Mouse (Mus musculus) intestine, embryonic 15.5 days (tissue): ENCODE data around the gene Atp8b2. TPM values are rescaled to one million over a fixed set of nuclear protein-coding genes. Genes with fewer than 3 reads are reported as not detected.

Experiments used
- ATAC-seq: fragments of 200-750 bp; cut with Nextera tagmentation; 2 replicates; pipeline ENCODE4 v1.8.0; 2017; ENCODE audit warnings: moderate TSS enrichment, moderate library complexity
- H3K27ac ChIP-seq: fragments of 300-500 bp; sonication (generic); 2 replicates; pipeline ENCODE4 v1.5.1; 2015; ENCODE audit warnings: mild to moderate bottlenecking, inconsistent platforms
- H3K27me3 ChIP-seq: fragments of 300-500 bp; sonication (generic); replicated peaks from 2 replicates; pipeline ENCODE4 v1.6.1; 2015; ENCODE audit warnings: inconsistent platforms
- H3K36me3 ChIP-seq: fragments of 300-500 bp; sonication (generic); 2 replicates; pipeline ENCODE4 v1.6.1; 2015; ENCODE audit warnings: inconsistent platforms
- H3K4me1 ChIP-seq: fragments of 300-500 bp; sonication (generic); replicated peaks from 2 replicates; pipeline ENCODE4 v1.6.1; 2015; ENCODE audit warnings: inconsistent platforms
- H3K4me2 ChIP-seq: fragments of 300-500 bp; sonication (generic); replicated peaks from 2 replicates; pipeline ENCODE4 v1.6.1; 2015; ENCODE audit warnings: mild to moderate bottlenecking, inconsistent platforms
- H3K4me3 ChIP-seq: fragments of 300-500 bp; sonication (generic); replicated peaks from 2 replicates; pipeline ENCODE4 v1.5.1; 2015; ENCODE audit warnings: inconsistent platforms
- H3K9ac ChIP-seq: fragments of 300-500 bp; sonication (generic); 2 replicates; pipeline ENCODE4 v1.6.1; 2015; ENCODE audit warnings: inconsistent platforms
- H3K9me3 ChIP-seq: fragments of 300-500 bp; sonication (generic); 2 replicates; pipeline ENCODE4 v1.6.1; 2016; ENCODE audit warnings: inconsistent platforms
- WGBS: fragments of 180-500 bp; shearing (Covaris S2); methylation state at CpG from one replicate; pipeline ENCODE4 v1.1.7; 2015; 5-methylcytosine and 5-hydroxymethylcytosine counted together
- polyA plus RNA-seq: library from polyadenylated mRNA; unstranded; fragments of >200 nt; fragmentation: Nextera tagmentation; extraction: Ambion mirVana; gene quantifications from 2 replicates; pipeline ENCODE4 v1.2.1, GENCODE M21; 2015

The Atp8b2 gene
- polyA plus RNA-seq, 1 experiment from 2014 or later = 10.5 TPM

DNA sequence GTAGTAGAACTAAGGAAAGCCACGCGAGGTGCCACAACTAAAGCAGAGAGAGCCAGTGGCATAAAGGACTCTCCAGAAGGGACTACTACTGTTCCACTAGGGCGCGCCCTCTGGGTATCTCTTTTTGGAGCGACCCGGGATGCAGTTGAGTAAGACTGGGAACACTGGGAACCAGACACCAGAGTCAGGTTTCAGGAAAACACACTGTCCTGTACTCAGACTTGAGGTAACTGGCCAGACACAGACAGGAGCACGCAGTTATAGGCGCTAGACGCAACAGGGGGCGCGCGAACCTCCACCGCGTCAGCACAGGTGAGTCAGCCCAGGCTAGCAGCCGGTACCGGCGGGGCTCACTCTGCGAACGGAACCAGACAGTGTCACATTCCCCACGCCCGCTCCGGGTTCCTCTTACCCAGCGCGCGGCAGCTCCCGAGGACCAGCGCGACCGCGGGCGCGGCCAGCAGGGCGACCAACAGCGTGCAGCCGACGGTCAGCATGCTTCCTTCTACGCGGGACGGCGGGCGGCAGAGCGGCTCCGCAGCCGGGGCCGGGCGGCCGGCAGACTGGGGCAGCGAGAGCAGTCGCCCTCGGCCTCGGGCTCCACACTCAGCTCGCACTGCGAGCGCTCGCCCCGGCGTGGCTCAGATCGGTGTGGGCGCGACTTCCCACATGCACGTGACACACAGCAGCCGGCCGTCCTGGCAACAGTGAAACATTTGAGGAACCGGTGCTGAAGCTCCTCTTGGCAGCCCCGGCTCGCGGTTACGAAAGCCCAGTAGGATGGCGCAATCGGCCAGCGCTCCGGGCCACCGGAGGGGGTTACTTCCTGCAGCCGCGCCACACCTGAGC, 50.5 kb downstream of the Atp8b2 start, which contains the start of gene Il6ra:
Gene Il6ra, minus strand, starts transcription at position 654 of the 849 bp plus-strand sequence.
- H3K27ac ChIP-seq = peak within 1 kb of the TSS; percentile 42; the same call in 1 of the 2 replicates
- 1% methylated on average over 73 of the region's 75 CpGs for WGBS

DNA sequence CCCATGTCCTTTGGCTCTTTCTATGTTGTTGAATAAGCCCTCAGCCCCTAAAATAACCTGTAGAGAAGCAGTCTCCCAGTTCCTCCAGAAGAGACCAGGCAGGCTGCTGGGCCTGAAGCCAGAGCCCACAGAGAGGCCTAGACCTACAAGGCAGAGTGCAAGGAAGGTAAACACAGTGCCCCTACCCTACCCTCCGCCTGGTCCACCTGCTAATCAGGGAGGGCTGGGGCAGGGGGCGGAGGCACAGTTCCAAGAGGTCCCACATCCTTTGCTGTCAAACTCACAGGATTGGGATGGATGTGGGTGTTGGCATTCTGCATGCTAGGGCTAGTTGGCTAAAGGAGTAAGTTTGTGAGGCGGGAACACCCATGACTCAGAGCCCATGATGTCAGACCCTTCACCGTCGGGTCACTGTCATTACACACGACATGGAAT, 51.2 kb downstream of the Atp8b2 start:
- Histone ChIP-seq H3K4me1 (peaks cover 14% of the 10 kb centered on the region; the same call in 1 of the 2 replicates), H3K9me3 (no peaks in the 10 kb centered on the region), H3K27me3 (no peaks in the 10 kb centered on the region; the same call in 1 of the 2 replicates), H3K36me3 (no peaks in the 10 kb centered on the region), H3K4me3 (peak overlapping the region; percentile 55), H3K27ac (no peak overlapping the region), H3K4me2 (peak overlapping the region; percentile 99), H3K9ac (no peak overlapping the region)
- no peak for ATAC-seq
- whole genome bisulfite sequencing = 37% methylated on average over 6 of the region's 6 CpGs

More for the DNA sequence above, 50.5 kb downstream of the Atp8b2 start, which contains the start of gene Il6ra:
- Histone ChIP-seq H3K27me3 (no peaks in the 10 kb centered on the region; the same call in 1 of the 2 replicates), H3K36me3 (no peaks in the 10 kb centered on the region), H3K9ac (peak within 1 kb of the TSS; percentile 54), H3K4me2 (peak within 1 kb of the TSS; percentile 99), H3K9me3 (no peaks in the 10 kb centered on the region), H3K4me3 (peak within 1 kb of the TSS; percentile 55), H3K4me1 (peaks cover 14% of the 10 kb centered on the region; the same call in 1 of the 2 replicates)
- peak; percentile 92 for ATAC-seq

GRCm38 (mm10) chr3:89911207-89911606, 52.1 kb downstream of the Atp8b2 start:
- Histone ChIP-seq H3K27me3 (no peaks in the 10 kb centered on the region; the same call in 1 of the 2 replicates), H3K9ac (no peak overlapping the region), H3K4me3 (no peak overlapping the region), H3K9me3 (no peaks in the 10 kb centered on the region), H3K4me2 (peak overlapping the region; percentile 14; the same call in 1 of the 2 replicates), H3K4me1 (peaks cover 14% of the 10 kb centered on the region; the same call in 1 of the 2 replicates), H3K27ac (no peak overlapping the region), H3K36me3 (no peaks in the 10 kb centered on the region)
- ATAC-seq = no peak
- 73% methylated on average over 3 of the region's 3 CpGs for WGBS

GRCm38 (mm10) chr3:89909703-89910542, 53.4 kb downstream of the Atp8b2 start:
- Histone ChIP-seq H3K9me3 (no peaks in the 10 kb centered on the region), H3K27me3 (no peaks in the 10 kb centered on the region; the same call in 1 of the 2 replicates), H3K4me2 (no peak overlapping the region), H3K36me3 (no peaks in the 10 kb centered on the region), H3K27ac (no peak overlapping the region), H3K4me1 (peaks cover 14% of the 10 kb centered on the region; the same call in 1 of the 2 replicates), H3K9ac (no peak overlapping the region), H3K4me3 (no peak overlapping the region)
- WGBS = 46% methylated on average over 5 of the region's 5 CpGs
- no peak for ATAC-seq

DNA sequence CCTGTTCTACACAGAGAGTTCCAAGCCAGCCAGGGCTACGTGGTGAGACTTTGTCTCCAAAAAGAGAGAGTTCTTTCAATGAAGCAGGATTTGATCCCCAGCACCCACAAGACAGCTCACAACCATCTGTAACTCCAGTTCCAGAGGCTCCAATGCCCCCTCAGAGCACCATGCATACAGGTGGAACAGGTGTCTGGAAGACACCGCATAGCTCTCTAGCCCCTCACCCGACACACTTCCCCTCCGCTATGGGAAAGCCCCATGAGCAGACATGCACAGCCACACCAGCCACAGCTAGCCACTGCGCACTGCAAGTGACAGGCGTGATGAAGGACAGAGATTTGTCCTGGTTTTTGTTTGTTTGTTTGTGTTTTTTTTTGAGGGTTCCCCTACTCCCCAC, 54.5 kb downstream of the Atp8b2 start:
- H3K9me3 ChIP-seq = no peaks in the 10 kb centered on the region
- H3K27me3 ChIP-seq = no peaks in the 10 kb centered on the region; the same call in 1 of the 2 replicates
- H3K36me3 ChIP-seq = no peaks in the 10 kb centered on the region
- peaks cover 14% of the 10 kb centered on the region; the same call in 1 of the 2 replicates for H3K4me1 ChIP-seq
- no peak for ATAC-seq
- 81% methylated on average over 6 of the region's 6 CpGs for WGBS
- H3K9ac ChIP-seq = no peak overlapping the region
- no peak overlapping the region for H3K27ac ChIP-seq
- H3K4me3 ChIP-seq = no peak overlapping the region
- H3K4me2 ChIP-seq = no peak overlapping the region

GRCm38 (mm10) chr3:89907846-89908245, 55.5 kb downstream of the Atp8b2 start:
- Histone ChIP-seq H3K9ac (no peak overlapping the region), H3K27me3 (no peaks in the 10 kb centered on the region; the same call in 1 of the 2 replicates), H3K27ac (no peak overlapping the region), H3K4me3 (no peak overlapping the region), H3K9me3 (no peaks in the 10 kb centered on the region), H3K36me3 (no peaks in the 10 kb centered on the region), H3K4me1 (peaks cover 11% of the 10 kb centered on the region; the same call in 1 of the 2 replicates), H3K4me2 (no peak overlapping the region)
- WGBS = 71% methylated on average over 3 of the region's 3 CpGs
- no peak for ATAC-seq

GRCm38 (mm10) chr3:89899511-89899908, 63.8 kb downstream of the Atp8b2 start:
- Histone ChIP-seq H3K36me3 (no peaks in the 10 kb centered on the region), H3K9me3 (no peaks in the 10 kb centered on the region), H3K27me3 (no peaks in the 10 kb centered on the region), H3K4me2 (no peak overlapping the region), H3K9ac (no peak overlapping the region), H3K4me3 (no peak overlapping the region), H3K27ac (no peak overlapping the region), H3K4me1 (0 out of 2 replicates have a peak, but pooled peaks cover 4% of the 10 kb centered on the region)
- no peak for ATAC-seq
- WGBS = 68% methylated on average over 8 of the region's 8 CpGs

DNA sequence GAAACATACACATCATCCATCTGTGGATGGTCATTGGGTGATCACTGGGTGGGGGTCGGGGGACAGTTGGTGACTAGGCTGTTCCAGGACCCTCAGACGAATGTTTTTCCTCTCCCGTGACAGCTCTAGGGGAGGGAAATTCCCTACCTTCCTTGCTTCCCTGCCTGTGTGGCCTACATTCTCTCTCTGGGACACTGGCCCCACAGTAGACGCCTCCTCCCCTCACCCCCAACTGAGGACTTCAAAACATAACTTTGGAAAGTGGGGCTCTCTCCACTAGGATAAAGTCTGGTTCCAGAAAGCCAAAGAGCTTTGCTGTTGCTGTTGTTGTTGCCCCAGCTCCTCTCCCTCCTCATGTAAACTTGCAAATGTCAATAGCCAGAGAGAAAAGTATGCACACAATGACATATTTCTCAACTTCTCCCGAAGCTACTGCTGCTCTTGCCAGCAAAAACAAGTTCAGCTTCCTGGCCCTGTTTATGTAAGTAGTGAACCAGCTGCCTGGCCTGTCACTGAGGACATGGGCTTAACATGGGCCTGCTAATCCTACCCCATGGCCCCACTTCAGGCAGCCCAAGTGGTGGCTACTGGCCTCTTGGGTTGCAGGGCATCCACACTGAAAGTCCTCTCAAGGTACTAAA, 64.3 kb downstream of the Atp8b2 start:
- Histone ChIP-seq H3K4me2 (no peak overlapping the region), H3K27me3 (no peaks in the 10 kb centered on the region), H3K9ac (no peak overlapping the region), H3K4me1 (0 out of 2 replicates have a peak, but pooled peaks cover 4% of the 10 kb centered on the region), H3K27ac (0 out of 2 replicates have a peak overlapping the region, but pooled peaks have one; percentile 27), H3K36me3 (no peaks in the 10 kb centered on the region), H3K9me3 (no peaks in the 10 kb centered on the region), H3K4me3 (no peak overlapping the region)
- ATAC-seq = no peak
- WGBS = 60% methylated on average over 5 of the region's 5 CpGs

GRCm38 (mm10) chr3:89898011-89898410, 65.3 kb downstream of the Atp8b2 start:
- no peak for ATAC-seq
- Histone ChIP-seq H3K4me3 (no peak overlapping the region), H3K4me2 (no peak overlapping the region), H3K27ac (no peak overlapping the region), H3K27me3 (no peaks in the 10 kb centered on the region), H3K36me3 (no peaks in the 10 kb centered on the region), H3K9me3 (no peaks in the 10 kb centered on the region), H3K9ac (no peak overlapping the region), H3K4me1 (0 out of 2 replicates have a peak, but pooled peaks cover 4% of the 10 kb centered on the region)
- WGBS = 81% methylated on average over 10 of the region's 10 CpGs

DNA sequence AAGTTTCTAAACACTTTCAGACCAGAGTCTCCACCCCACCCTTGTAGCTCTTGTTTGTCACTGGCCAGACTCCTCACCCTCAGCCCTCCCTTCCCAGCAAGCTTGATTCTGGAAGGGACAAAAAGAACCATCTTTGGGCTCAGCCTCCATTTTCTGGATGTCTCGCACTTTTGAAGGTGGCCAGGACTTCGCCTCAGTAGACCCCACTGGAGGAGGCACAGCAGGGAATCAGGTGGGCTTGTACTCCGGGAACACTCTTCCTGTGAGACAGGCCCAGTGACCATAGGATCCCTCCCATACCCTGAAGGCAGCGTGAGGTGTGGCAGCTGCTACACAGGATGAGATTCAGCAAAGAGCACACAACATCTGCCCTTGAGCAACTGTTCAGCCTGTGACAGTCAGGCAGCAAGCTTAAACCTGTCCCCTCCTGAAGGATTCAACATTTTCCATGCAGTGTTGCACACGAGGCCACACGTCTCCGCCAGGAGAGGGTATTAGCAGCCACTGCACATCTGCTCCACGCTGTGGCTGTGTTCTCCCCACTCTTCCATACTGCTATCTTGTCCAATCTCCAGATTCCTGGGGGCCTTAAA, 66.0 kb downstream of the Atp8b2 start:
- WGBS = 64% methylated on average over 8 of the region's 8 CpGs
- no peaks in the 10 kb centered on the region for H3K9me3 ChIP-seq
- ATAC-seq = no peak

DNA sequence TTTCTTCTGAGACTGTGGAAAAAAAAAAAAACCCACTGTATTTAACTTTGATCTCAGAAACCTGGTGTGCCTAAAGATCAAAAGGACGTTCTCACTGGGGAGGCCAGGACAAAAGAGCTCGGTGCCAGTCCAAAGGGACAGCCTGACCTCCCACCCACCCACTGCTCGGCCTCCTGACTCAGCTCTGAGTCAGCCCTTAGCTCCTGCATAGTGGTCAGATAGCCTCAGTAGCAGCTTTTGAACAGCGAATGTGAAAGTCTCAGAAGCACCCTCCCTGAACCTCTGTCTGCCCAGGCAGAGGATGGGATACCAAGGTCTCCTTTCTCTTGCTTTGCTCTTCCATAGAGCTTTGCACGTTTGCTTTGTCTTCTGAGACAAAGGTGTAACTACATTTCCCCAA, 66.7 kb downstream of the Atp8b2 start:
- H3K27me3 ChIP-seq = no peaks in the 10 kb centered on the region
- H3K36me3 ChIP-seq = no peaks in the 10 kb centered on the region
- H3K4me1 ChIP-seq = 0 out of 2 replicates have a peak, but pooled peaks cover 4% of the 10 kb centered on the region
- WGBS = 40% methylated on average over 5 of the region's 5 CpGs
- no peak overlapping the region for H3K4me3 ChIP-seq
- H3K4me2 ChIP-seq = no peak overlapping the region
- H3K27ac ChIP-seq = no peak overlapping the region
- H3K9me3 ChIP-seq = no peaks in the 10 kb centered on the region
- ATAC-seq = no peak
- no peak overlapping the region for H3K9ac ChIP-seq

More for the DNA sequence above, 66.0 kb downstream of the Atp8b2 start:
- Histone ChIP-seq H3K4me3 (no peak overlapping the region), H3K4me1 (0 out of 2 replicates have a peak, but pooled peaks cover 4% of the 10 kb centered on the region), H3K36me3 (no peaks in the 10 kb centered on the region), H3K27me3 (no peaks in the 10 kb centered on the region), H3K27ac (no peak overlapping the region), H3K9ac (no peak overlapping the region; the same call in 1 of the 2 replicates), H3K4me2 (no peak overlapping the region)
